Mouse (Mus musculus) hindbrain, postnatal 0 days (tissue): Measurements from ENCODE around the gene Sugp1. TPM values are rescaled to one million over a fixed set of nuclear protein-coding genes. Genes with fewer than 3 reads are reported as not detected.

Source experiments
- ATAC-seq: fragments of 200-750 bp; cut with Nextera tagmentation; 2 replicates; pipeline ENCODE4 v1.8.0; 2017; ENCODE audit warnings: mild to moderate bottlenecking, moderate TSS enrichment, moderate library complexity
- DNase-seq: peaks from one replicate; pipeline ENCODE4 v3.0.0-alpha.2; 2015; ENCODE audit warnings: low spot score
- H3K27ac ChIP-seq: fragments of 300-500 bp; sonication (generic); 2 replicates; pipeline ENCODE4 v1.5.1; 2014; ENCODE audit warnings: mild to moderate bottlenecking
- H3K27me3 ChIP-seq: fragments of 300-500 bp; sonication (generic); 2 replicates; pipeline ENCODE4 v1.6.1; 2014; ENCODE audit warnings: low read length, mixed read lengths; ENCODE audit not compliant: insufficient read depth
- H3K36me3 ChIP-seq: fragments of 300-500 bp; sonication (generic); 2 replicates; pipeline ENCODE4 v1.6.1; 2014; ENCODE audit warnings: low read length, mixed read lengths; ENCODE audit not compliant: insufficient read depth
- H3K4me1 ChIP-seq: fragments of 300-500 bp; sonication (generic); 2 replicates; pipeline ENCODE4 v1.6.1; 2014; ENCODE audit warnings: antibody characterized with exemption, low read length, mixed read lengths; ENCODE audit not compliant: insufficient read depth
- H3K4me2 ChIP-seq: fragments of 300-500 bp; sonication (generic); 2 replicates; pipeline ENCODE4 v1.6.1; 2014; ENCODE audit warnings: low read depth, mild to moderate bottlenecking, low read length, moderate library complexity, mixed read lengths
- H3K4me3 ChIP-seq: fragments of 300-500 bp; sonication (generic); 2 replicates; pipeline ENCODE4 v1.5.1; 2014; ENCODE audit warnings: low read length
- H3K9ac ChIP-seq: fragments of 300-500 bp; sonication (generic); replicated peaks from 2 replicates; pipeline ENCODE4 v1.6.1; 2014; ENCODE audit warnings: mild to moderate bottlenecking, low read length, moderate library complexity, mixed read lengths
- H3K9me3 ChIP-seq: fragments of 300-500 bp; sonication (generic); 2 replicates; pipeline ENCODE4 v1.6.1; 2016; ENCODE audit warnings: low read length, mixed read lengths
- CTCF ChIP-seq: IDR thresholded peaks from 2 replicates; pipeline ENCODE4 v1.5.1; 2016; ENCODE audit warnings: antibody characterized with exemption, control low read depth, low read depth
- WGBS: fragments of 180-500 bp; shearing (Covaris S2); extraction: QIAGEN DNeasy Blood & Tissue Kit; methylation state at CpG from one replicate; pipeline ENCODE4 v1.1.7; 2014; 5-methylcytosine and 5-hydroxymethylcytosine counted together
- polyA plus RNA-seq: library from polyadenylated mRNA; unstranded; fragments of >200 nt; fragmentation: Nextera tagmentation; extraction: Ambion mirVana; gene quantifications from 2 replicates; pipeline ENCODE4 v1.2.1, GENCODE M21; 2015
- total RNA-seq: library from RNA; depleted of rRNA; stranded (reverse); fragments of >200 nt; gene quantifications from 2 replicates; pipeline ENCODE4 v1.2.3, GENCODE M21; 2014; rRNA removed

Gene Sugp1
- 15.1 and 15.4 TPM in 2 replicates for total RNA-seq
- polyA plus RNA-seq = 42.9 and 47.1 TPM in 2 replicates

- peak; percentile 98 for DNase-seq
- TF ChIP-seq CTCF = no peak
- Histone ChIP-seq H3K36me3 (no peaks in the 10 kb centered on the region), H3K9ac (peak within 1 kb of the TSS; percentile 91), H3K4me2 (peak within 1 kb of the TSS; percentile 74), H3K4me3 (peak within 1 kb of the TSS; percentile 59), H3K9me3 (no peaks in the 10 kb centered on the region), H3K27ac (peak within 1 kb of the TSS; percentile 85), H3K27me3 (no peaks in the 10 kb centered on the region), H3K4me1 (peaks cover 26% of the 10 kb centered on the region)
- peak; percentile 98 for ATAC-seq
- under 1% methylated on average over 65 of the region's 65 CpGs for WGBS
These were observed at the start of gene Sugp1, which contains the start of gene Mau2 for GRCm38 (mm10) chr8:70042583-70043455. Gene Sugp1 (plus strand): TSS chr8:70042813. Gene Mau2 (minus strand): TSS chr8:70042734.

- H3K36me3 ChIP-seq = no peaks in the 10 kb centered on the region
- peak overlapping the region; percentile 91 for H3K4me3 ChIP-seq
- DNase-seq (no peak), ATAC-seq (no peak)
- TF ChIP-seq CTCF = no peak
- H3K4me2 ChIP-seq = peak overlapping the region; percentile 95
- peak overlapping the region; percentile 80 for H3K9ac ChIP-seq
- no peaks in the 10 kb centered on the region for H3K27me3 ChIP-seq
- peak overlapping the region; percentile 86; the same call in 1 of the 2 replicates for H3K27ac ChIP-seq
- whole genome bisulfite sequencing = 0% methylated on average over 7 of the region's 7 CpGs
- H3K4me1 ChIP-seq = 0 out of 2 replicates have a peak, but pooled peaks cover 4% of the 10 kb centered on the region
- H3K9me3 ChIP-seq = no peaks in the 10 kb centered on the region
These were observed 47.2 kb upstream of the Sugp1 start for GRCm38 (mm10) chr8:69995422-69995775.

- peak within 1 kb of the TSS; percentile 91 for H3K4me3 ChIP-seq
- 0 out of 2 replicates have a peak, but pooled peaks cover 4% of the 10 kb centered on the region for H3K4me1 ChIP-seq
- peak; percentile 100 for ATAC-seq
- H3K4me2 ChIP-seq = peak within 1 kb of the TSS; percentile 95
- no peaks in the 10 kb centered on the region for H3K9me3 ChIP-seq
- no peaks in the 10 kb centered on the region for H3K36me3 ChIP-seq
- peak; percentile 47 for TF ChIP-seq CTCF
- H3K27ac ChIP-seq = peak within 1 kb of the TSS; percentile 86
- DNase-seq = peak; percentile 99
- peak within 1 kb of the TSS; percentile 80 for H3K9ac ChIP-seq
- under 1% methylated on average over 73 of the region's 87 CpGs for WGBS
- no peaks in the 10 kb centered on the region for H3K27me3 ChIP-seq
These were observed 46.6 kb upstream of the Sugp1 start, which contains the start of gene Gatad2a for GRCm38 (mm10) chr8:69995776-69996588. Gene Gatad2a (minus strand): TSS chr8:69996384.

DNA sequence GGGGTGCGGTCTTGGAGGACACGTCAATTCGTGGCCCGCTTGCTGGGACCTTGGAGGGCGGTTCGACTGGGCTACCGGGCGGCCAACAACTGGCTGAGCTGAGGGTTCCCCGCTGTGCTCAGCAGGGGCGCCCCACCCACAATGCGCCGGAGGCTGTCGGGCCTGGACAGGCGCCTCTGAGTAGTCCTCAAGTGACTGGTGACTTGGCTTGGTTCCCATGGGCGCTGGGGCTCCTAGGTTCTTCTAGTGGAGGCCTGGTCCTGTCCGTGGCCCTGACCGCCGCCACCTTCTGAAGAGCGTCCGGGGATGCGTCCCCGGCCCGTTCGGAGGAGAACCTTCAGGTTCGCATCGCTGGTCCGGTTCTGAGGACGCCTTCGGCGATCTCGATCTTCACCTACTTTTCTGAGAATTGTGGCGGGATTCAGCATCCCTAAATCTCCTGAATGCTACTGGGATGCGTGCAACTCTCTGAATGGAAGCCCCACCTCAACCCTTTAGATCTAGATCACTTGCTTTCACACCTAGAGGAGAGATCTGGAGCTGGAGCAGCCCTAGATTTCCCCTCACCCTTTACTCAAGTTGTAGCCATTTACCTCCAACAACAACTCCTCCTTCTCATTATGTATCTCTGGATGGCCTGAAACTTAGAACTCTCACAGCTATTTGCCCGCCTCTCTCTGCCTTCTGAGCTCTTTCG is 45.9 kb upstream of the Sugp1 start:
- H3K27me3 ChIP-seq = no peaks in the 10 kb centered on the region
- no peaks in the 10 kb centered on the region for H3K9me3 ChIP-seq
- H3K36me3 ChIP-seq = no peaks in the 10 kb centered on the region
- ATAC-seq (no peak), DNase-seq (no peak)
- peak overlapping the region; percentile 80 for H3K27ac ChIP-seq
- WGBS = 2% methylated on average over 35 of the region's 35 CpGs
- peak overlapping the region; percentile 91 for H3K4me3 ChIP-seq
- peak overlapping the region; percentile 60 for H3K9ac ChIP-seq
- TF ChIP-seq CTCF = no peak
- H3K4me1 ChIP-seq = 0 out of 2 replicates have a peak, but pooled peaks cover 4% of the 10 kb centered on the region
- peak overlapping the region; percentile 95 for H3K4me2 ChIP-seq

- Histone ChIP-seq H3K4me1 (0 out of 2 replicates have a peak, but pooled peaks cover 4% of the 10 kb centered on the region), H3K9ac (no peak overlapping the region), H3K4me2 (no peak overlapping the region), H3K4me3 (no peak overlapping the region), H3K36me3 (no peaks in the 10 kb centered on the region), H3K9me3 (no peaks in the 10 kb centered on the region), H3K27me3 (no peaks in the 10 kb centered on the region), H3K27ac (no peak overlapping the region)
- no peak for ATAC-seq
- DNase-seq = no peak
- whole genome bisulfite sequencing = 90% methylated on average over 3 of the region's 3 CpGs
- TF ChIP-seq CTCF = no peak
These were observed 43.9 kb upstream of the Sugp1 start for GRCm38 (mm10) chr8:69998706-69999105.

GRCm38 (mm10) chr8:69999236-69999635 is 43.4 kb upstream of the Sugp1 start:
- H3K27me3 ChIP-seq = no peaks in the 10 kb centered on the region
- H3K9me3 ChIP-seq = no peaks in the 10 kb centered on the region
- H3K27ac ChIP-seq = no peak overlapping the region
- 89% methylated on average over 4 of the region's 4 CpGs for WGBS
- H3K36me3 ChIP-seq = no peaks in the 10 kb centered on the region
- no peak for TF ChIP-seq CTCF
- no peak overlapping the region for H3K4me3 ChIP-seq
- DNase-seq = no peak
- 0 out of 2 replicates have a peak, but pooled peaks cover 4% of the 10 kb centered on the region for H3K4me1 ChIP-seq
- H3K9ac ChIP-seq = no peak overlapping the region
- no peak overlapping the region for H3K4me2 ChIP-seq
- ATAC-seq = no peak
